In genomic region chr9:98174056-98174455, GRCm38 (mm10) we compare ENCODE assay signal across 19 mouse cellular contexts.
"Had no signal": no experiment of that assay in that cellular context is flagged by ENCODE, and none has a peak within 500 bp of the region (broad histone marks: within the 10 kb centered on the region; RNA-seq: fewer than 3 reads in every experiment).

No protein-coding gene starts in this region.

- DNase-seq: kidney, adult 8-10 months; kidney, postnatal 10 days; kidney, postnatal 36 days; layer of hippocampus, postnatal 36 days; liver, embryonic 13.5 days; lung, adult 2 months; lung, postnatal 14 days; lung, postnatal 4 days; right cerebral cortex, adult 18-20 months; right cerebral cortex, postnatal 14 days; right cerebral cortex, postnatal 4 days; thymus, adult 2 months; thymus, postnatal 14 days; thymus, postnatal 4 days had no signal

- H3K9ac ChIP-seq: kidney, embryonic 15.5 days; liver, embryonic 13.5 days; neural tube, embryonic 12.5 days; neural tube, embryonic 15.5 days had no signal

- H3K4me3 ChIP-seq: kidney, embryonic 15.5 days; left cerebral cortex, adult 2 months; liver, embryonic 13.5 days; neural tube, embryonic 12.5 days; neural tube, embryonic 15.5 days had no signal

- H3K4me1 ChIP-seq: kidney, embryonic 15.5 days; liver, embryonic 13.5 days; neural tube, embryonic 12.5 days had no signal

- H3K9me3 ChIP-seq: kidney, embryonic 15.5 days; liver, embryonic 13.5 days; neural tube, embryonic 12.5 days; neural tube, embryonic 15.5 days had no signal

- H3K4me2 ChIP-seq: kidney, embryonic 15.5 days; liver, embryonic 13.5 days; neural tube, embryonic 12.5 days; neural tube, embryonic 15.5 days had no signal

- H3K27ac ChIP-seq: kidney, embryonic 15.5 days; left cerebral cortex, adult 2 months; liver, embryonic 13.5 days; neural tube, embryonic 12.5 days; neural tube, embryonic 15.5 days; stomach, postnatal 0 days had no signal

- H3K27me3 ChIP-seq: kidney, embryonic 15.5 days; liver, embryonic 13.5 days; neural tube, embryonic 12.5 days; neural tube, embryonic 15.5 days had no signal

- H3K36me3 ChIP-seq: kidney, embryonic 15.5 days; liver, embryonic 13.5 days; neural tube, embryonic 12.5 days; neural tube, embryonic 15.5 days had no signal
